Mouse (Mus musculus): ENCODE results near the gene Enpp6. TPM values are rescaled to one million over a fixed set of nuclear protein-coding genes. Genes with fewer than 3 reads are reported as not detected.

The Enpp6 gene
- total and polyA plus RNA-seq, 3 experiments, result 1.4 to 4.1 (median 2.0) TPM

GRCm38 (mm10) chr8:47061105-47061720 lies 74.5 kb downstream of the Enpp6 start:
- no peak for DNase-seq

GRCm38 (mm10) chr8:47067121-47067520 lies 80.4 kb downstream of the Enpp6 start:
- no peak for DNase-seq

GRCm38 (mm10) chr8:47069634-47070033 lies 82.9 kb downstream of the Enpp6 start:
- DNase-seq, result no peak

DNA sequence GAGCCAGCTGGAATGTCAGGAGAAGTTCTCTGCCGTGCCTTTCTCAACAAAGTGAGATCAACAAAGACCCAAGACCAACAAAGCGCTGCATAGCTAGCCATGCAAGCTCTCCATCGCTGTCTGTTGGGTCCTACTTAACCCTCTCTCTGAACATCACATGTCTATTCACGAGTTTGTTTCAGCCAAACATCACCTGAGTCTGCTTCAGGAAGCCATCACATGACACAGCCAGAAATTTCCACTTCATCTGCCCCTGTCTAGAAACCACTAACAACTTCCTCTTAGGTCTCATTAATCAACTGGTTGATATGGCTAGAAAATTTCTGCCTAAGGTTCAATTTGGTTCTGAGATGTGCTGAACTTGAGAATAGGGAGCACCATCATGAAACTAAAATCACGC lies 85.3 kb downstream of the Enpp6 start:
- DNase-seq, result no peak

GRCm38 (mm10) chr8:47075941-47076555 lies 89.4 kb downstream of the Enpp6 start:
- DNase-seq, result no peak

DNA sequence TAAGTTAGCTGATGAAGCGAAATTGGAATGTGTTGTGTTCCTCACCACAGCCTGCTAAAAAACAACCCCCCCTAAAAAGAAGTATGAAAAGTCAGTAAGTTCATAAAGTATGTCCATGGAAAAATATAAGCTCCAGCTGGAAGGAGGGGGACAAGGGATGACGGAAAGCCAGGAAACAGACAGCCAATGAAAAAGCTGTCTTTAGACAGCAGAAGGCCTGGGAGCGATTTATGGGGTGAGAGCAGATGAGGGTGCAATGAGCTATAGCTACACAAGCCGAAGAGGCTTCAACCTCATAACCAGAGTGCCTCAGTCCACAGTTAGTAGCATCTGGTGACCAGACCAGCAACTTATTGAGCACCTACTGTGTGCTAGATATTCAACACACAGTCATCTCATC lies 93.3 kb downstream of the Enpp6 start:
- DNase-seq, result no peak

- peak; percentile 7 for DNase-seq
Measured at GRCm38 (mm10) chr8:47082201-47083027, 95.7 kb downstream of the Enpp6 start.

DNA sequence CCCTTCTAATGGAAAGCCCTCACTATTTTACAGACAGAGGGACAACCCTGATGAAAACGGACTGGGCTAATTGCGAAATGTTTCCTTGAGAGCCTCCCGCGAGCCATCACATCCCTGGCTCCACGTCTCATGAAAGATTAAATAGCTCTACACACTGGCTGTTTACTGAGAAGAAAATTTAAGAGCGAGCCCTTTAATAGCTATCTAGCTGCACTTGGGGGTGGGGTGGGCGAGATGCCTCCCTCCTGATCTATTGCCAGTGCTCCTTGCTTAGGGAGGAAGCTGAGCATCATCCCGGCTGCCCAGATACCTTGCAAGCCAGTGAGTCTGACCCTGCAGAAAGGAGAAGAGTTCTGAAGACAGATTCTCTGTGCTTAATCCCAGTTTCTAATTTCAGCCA lies 103.3 kb downstream of the Enpp6 start:
- DNase-seq, result no peak

DNA sequence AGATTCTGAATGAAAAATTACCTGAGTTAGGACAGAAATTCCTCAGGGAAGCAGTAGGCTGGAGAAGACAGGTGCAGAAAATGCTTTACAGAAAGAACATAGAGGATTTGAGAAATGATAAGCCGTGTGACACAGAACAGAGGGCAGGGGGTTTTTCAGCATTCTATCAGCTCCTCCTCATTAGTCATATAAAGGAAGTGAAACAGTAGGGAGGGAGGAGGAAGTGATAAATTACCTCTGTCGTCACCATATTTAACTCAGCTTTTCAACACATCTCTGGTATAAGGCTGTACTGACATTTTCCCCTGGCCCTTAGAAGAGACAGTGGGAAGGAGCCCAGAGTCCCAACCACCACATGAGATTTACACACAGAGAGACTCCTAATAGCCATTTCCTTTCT lies 118.9 kb downstream of the Enpp6 start:
- no peak for DNase-seq

DNA sequence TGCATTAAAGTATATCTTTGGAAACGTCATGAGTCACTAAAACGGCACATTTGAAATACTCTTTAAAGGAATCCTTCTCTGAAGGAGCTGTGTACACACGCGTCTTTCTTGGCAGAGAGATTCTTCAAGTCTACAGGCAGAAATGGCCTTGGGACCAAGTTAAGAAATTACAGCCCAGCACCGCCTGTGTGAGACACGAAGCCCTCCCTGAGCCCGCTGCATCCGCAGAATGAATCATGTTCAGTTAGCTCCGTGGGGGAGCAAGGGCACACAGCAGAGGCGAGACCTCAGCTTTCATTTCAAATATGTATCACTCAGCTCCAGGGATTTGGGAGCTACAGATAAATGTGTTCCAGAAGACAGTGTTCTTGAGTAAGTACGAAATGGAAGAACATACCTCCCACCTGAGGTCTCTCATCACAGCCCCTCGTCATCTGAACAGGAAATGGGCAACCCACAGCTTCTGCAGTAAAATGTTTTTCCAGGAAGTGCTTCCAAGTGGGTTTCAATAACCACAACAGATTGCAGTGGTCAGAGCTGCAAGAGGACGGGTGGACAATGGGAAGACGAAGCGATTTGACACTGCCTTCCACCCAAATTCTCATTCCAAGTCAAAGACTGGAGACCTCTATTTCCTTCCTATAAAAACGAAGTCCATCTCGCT lies 127.6 kb downstream of the Enpp6 start:
- DNase-seq, result peak; percentile 27

DNA sequence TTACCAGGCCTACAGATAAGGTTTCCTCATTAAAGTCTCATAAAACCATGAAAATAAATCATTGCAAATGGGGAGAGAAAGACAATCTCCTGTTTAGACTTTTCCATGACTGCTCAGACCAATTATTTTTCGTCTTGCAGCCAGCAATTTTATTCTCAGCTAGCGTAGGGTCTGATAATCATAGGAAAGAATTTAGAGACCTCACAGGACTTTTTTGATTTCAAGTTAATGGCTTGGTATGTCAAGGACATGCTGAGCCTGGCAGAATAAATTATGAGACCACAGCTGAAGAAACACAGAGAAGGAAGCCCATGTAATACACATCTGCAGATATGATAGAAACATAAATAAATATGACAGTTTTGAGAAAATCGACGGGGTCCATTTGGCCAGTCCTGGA lies 130.6 kb downstream of the Enpp6 start:
- no peak for DNase-seq

GRCm38 (mm10) chr8:47119895-47120294 lies 133.2 kb downstream of the Enpp6 start:
- no peak for DNase-seq

- no peak for DNase-seq
Measured at GRCm38 (mm10) chr8:47128859-47129258, 142.2 kb downstream of the Enpp6 start.

- no peak for DNase-seq
Measured at GRCm38 (mm10) chr8:47133381-47133780, 146.7 kb downstream of the Enpp6 start.

DNA sequence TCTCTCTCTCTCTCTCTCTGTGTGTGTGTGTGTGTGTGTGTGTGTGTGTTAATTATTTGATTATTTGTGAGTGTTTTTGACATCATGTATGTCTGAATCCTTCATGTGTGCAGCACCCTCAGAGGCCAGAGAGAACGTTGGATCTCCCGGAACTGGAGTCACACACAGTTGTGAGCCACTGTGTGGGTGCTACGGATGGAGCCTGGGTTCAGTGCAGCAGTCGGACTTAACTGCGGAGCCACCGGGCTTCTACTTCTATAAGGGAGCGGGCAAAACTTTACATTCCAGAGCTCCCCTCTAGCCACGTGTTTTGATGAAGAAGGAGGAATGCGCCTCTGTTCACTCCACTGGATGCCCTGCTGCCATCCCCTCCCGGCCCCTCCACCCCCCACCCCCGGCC lies 148.0 kb downstream of the Enpp6 start:
- no peak for DNase-seq

- no peak for DNase-seq
Measured at GRCm38 (mm10) chr8:47135586-47135985, 148.9 kb downstream of the Enpp6 start.

- no peak for DNase-seq
Measured at GRCm38 (mm10) chr8:47136047-47136446, 149.4 kb downstream of the Enpp6 start.

GRCm38 (mm10) chr8:47145258-47145657 lies 158.6 kb downstream of the Enpp6 start:
- DNase-seq, result no peak
